Mouse (Mus musculus): ENCODE data around the gene Dnm3.

Gene Dnm3

DNA sequence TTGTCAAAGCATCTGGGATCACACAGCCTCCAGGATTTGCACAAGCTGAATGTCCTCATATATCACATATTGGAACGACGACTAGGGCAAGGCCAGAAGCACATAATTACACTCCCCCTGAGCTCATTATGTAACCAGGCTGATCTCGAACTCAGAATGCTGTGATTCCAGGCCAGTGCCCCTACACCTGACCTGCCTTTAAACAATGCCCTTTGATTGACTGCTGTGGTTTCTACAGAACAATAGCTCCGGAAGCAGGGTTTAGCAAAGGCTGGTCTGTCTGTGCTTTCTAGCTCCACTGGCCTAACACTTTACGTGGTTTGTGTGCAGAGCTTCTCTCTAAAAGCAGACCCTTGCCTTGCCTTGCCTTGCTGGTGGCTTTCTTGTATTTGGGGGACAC is 315.6 kb downstream of the Dnm3 start:
- DNase-seq (ENCODE audit: low spot score) = no peak

DNA sequence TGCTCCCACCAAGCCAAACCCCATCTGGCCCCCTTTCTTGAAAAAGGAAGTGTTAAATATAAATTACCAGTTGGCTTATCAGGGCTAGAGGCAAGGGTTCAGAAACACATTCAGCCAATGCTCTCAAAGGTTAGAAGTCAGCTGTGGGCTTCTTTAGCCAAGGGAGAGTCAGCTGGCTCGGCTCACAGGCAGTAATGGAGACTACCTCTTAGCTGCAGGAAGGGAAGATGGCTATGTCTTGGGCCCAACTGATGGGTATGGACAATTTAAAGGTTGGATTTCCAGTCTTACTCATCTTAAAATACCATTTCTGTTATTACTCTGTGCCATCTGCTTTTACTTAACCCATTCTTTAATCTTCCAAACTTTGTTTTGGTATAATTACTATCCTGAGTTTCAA is 317.1 kb downstream of the Dnm3 start:
- DNase-seq (ENCODE audit: low spot score) = no peak

DNA sequence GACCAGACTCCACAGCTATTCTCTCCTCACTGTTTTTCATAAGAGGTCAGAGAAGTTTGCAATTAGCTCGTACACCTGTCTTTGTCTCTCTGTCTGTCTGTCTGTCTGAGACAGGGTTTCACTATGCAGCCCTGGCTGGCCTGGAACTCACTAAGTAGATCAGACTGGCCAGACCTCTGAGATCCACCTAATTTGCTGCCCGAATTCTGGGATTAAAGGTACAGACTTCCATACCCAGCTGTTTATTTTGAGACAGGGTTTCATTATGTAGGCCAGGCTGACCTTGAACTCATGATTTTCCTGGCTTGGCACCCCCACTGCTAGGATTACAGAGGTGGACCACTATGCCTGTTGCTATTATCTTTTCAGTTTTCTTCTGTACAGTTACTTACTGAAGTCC is 319.3 kb downstream of the Dnm3 start:
- no peak for DNase-seq (ENCODE audit: low spot score)

DNA sequence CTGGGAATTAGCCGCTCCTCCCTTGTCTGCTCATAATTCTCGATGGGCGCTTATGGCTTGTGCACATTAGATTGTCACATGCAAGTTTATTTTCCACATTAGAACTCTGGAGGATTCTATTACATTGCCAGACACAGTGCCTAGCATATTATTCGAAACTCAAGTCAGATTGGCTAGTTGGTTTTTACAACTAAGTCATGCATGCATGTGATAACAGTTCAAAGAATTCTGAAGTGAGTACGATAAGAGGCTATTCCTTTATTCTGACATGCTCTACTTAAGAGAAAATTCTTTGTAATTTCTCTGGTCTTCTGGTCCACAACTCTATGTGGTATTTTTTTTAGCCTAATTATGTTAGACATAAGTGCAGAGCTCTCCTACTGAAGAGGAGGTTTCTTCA is 320.2 kb downstream of the Dnm3 start:
- no peak for DNase-seq (ENCODE audit: low spot score)

DNA sequence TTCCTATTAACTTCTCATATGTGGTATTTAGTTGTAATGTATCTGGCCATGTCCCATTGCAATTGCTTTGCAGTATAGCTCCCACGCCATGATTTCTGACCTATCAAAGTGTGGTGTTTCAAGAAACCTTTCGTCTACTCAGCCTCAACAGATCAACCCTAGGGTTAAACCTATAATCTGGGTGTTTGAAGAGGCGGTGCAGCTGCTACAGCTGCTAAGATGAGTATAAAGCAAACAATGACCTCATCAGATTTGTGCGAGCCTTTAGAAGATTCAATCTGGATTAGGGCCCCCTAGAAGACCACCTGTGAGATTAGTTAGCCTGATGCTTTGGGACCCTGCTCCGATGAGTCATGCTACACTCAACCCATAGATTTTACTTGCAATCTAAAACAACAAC is 321.0 kb downstream of the Dnm3 start:
- no peak for DNase-seq (ENCODE audit: low spot score)

DNA sequence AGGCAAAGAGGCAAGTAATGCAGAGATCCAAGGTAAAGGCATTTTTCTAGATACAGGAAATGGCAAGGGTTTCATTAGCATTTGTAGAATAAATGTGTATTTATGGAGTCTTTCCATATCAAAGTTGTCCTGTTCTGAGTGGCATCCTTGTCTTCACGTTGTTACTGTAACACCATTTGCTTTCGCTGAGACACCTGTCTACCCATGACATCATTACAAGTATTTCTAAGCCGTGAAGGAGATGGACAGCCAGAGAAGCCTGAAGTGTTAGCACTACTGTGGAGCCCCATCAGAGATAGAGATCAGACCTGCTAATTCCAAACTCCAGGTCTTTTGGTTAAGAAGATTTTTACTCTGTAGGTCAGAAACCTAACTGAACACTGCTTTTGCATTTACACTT is 322.3 kb downstream of the Dnm3 start:
- DNase-seq (ENCODE audit: low spot score) = no peak

DNA sequence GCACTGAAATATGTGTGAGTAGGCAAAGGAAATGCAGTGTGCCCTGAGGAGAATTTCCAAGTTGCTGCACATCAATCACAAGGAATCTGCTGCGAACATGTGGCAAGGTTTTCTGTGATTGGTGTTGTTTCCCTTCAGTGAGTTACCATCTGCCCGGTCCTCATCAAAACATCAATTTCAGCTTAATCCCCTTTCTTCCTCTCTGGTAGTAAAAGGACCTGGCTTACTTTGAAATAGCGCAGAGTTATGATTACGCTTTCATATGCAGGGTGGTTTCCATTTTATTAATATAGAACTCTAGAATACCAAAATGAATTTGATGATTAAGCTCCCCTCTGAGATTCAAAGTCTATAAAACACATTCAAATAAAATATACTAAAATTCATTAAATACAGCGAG is 324.7 kb downstream of the Dnm3 start:
- DNase-seq (ENCODE audit: low spot score) = no peak

DNA sequence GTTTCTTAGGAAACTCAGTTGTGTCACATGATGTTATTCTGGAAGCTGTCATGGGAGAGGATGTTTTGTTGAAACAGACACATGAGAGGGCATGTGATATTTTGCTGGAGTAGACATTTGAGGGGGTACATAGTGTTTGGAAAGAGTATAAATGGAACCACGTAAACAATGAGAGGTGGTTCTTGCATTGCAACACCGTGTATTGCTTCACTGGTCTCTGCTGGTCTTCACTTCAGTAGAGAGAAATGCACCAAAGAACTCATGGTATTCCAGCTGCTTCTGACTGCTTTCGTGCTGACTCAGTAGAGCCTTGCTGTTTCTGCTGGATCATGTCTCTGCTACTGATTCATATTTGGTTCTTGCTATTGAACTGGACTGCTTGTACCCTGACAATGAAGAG is 328.1 kb downstream of the Dnm3 start:
- no peak for DNase-seq (ENCODE audit: low spot score)

DNA sequence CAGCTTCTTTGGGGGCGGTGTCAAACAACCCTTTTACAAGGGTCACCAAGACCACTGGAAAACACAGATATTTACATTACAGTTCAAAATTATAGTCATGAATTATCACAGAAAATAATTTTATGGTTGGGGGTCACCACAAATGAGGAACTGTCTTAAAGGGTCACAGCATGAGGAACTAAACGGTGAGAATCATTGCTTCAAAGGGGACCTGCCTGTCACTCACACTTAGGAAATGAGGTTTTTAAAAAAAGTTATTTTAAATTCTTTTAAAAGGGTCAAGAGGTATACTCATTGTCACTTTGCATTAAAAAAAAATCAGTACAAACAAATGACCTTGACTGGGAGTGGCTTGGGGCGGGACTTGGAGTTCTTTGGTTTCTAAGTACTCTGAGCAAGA is 330.3 kb downstream of the Dnm3 start:
- no peak for DNase-seq (ENCODE audit: low spot score)

DNA sequence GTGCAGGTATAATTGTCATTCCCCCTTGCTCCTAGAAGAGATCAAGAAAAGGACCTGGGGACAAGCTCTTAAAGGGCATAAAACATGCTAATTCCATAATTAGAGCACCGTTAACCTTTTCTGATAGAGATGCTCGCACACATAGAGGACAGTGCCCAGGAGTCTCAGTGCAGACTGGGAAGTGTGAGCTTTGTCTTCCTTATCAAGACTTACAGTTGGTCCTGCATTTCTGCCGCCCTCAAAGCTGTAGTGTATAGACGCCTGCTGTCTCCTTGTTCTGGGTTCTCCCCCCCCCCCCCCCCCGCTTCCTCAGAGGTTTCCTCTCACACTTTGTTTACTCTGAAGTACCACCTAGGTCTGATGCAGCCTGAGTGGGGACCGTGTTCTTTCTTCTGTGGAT is 332.1 kb downstream of the Dnm3 start:
- no peak for DNase-seq (ENCODE audit: low spot score)

DNA sequence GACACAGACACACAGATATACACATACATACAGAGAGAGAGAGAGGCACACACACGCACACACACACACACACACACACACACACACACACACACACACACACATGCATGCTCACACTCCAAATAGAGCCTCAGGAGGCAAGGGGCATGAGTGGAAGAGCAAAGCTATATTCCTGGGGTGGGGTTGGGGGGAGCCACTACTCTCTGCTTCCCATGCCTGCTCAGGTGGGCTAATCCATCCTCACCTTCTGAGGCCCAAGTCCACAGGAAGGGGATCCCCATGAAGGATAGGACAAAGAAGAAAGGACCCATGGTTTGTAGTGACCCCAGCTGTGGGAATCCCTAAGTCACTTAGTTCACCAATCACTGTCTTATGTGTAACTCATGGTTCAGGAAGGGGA is 332.8 kb downstream of the Dnm3 start:
- no peak for DNase-seq (ENCODE audit: low spot score)

DNA sequence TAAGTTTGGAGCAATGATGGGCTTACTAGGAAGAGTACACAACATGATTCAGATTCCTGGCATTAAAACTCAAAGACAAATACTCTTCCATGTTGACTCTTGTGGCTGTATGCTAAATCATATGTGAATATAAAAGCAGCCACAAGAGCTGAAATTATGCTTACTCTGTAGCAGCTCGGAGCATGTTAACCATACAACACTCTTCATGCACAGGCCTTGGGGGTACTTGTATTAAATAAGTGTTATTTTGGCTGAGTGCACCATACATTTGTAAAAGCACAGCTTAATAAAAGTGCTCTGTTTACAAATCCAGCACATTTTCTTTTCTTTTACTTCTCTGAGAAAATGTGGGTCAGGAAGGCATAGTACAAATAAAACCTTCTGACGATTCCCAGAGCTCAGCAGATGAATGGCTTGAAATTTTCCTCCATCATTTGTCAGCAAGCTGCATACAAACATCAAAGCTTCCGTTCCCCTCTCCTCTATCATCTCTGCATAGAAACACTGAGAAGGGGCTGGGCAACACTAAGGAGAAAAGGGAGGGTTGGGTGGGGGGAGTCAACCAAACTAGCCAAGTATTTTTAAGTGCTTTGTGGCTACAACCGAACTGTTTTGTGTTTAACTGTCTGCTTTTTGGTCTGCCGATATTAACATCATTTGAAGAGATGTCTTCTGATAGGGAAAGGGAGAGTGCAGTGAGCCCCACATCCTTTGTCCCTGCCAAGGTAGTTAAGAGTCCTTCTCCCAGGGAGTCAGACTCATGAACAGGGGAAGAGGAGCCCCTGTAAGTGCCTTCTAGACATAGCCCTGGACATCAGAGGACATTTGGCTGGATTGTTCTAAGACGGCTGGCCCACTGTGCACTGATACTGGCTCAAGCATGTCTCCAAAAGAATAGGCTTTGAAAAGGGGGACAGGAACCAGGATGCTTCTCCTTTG is 333.6 kb downstream of the Dnm3 start:
- no peak for DNase-seq (ENCODE audit: low spot score)

DNA sequence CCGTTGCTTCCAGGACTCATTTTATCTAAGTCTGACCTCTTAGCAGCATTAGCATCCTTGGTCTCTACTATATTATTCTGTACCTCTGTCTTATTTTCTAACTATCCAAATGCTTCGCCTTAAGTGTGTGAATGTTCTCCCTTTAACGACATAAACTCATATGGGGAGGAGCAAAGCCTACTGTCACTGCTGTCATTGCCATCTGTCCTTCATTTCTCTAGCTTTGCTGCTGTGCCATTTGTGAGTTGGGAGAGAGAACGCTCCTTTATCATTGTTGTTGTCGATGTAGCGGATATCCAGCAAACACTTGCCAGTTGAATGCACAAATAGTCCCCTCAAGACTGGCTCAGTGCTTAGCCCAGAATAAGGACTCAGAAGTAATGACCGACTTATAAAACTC is 335.5 kb downstream of the Dnm3 start:
- DNase-seq (ENCODE audit: low spot score) = no peak

DNA sequence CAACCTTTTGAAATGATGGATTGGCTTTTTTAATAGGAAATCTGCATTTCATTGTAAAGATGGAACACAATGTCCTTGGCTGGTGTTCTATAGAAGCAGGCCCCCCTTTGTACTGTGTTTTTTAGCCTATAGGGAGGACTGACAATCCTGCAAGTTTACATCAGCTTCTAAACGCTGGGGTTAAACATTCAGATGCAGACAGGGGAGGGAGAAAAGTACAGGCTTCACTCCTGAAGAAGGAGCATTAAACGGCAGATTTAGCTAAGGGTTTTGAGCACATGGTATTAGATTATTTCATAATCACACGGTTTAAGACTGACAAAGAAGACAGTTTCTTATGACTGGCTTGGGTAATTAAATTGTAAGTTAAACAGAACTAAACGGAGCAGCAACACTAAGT is 341.5 kb downstream of the Dnm3 start:
- DNase-seq (ENCODE audit: low spot score) = no peak

DNA sequence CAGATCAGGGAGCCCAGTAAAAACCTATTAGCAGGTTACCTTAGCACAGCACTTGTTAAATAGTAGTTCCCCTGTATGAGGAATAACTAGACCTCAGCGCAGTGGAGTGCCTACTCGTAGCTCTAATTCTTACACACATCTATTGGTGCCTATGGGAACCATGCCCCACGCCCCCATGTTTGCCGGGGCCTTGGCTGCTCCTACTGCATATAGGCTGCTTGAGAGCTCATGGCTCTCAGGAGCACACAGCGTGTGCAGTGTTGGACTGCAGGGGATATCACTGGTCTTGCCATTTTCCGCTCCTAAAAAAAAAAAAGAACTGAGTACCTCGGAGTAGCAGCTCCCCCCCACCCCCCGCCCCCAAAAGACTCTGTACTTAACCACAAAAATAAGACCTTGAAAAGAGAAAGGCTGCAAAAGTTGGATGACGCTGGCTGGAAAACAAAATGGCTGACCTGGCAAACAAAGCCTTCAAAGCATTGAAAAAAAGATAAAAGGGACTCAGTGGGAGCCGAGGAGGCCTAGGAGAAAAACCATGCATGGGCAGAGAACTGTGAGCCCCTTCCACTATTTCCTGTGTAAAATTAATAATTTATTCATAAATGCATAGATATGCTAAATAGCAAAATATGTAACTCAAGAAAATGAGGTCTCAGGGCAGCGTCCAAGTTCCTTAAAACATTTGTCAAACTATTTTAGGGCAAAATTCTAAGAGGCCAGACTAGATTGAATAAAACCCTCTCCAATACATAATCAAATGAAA is 342.2 kb downstream of the Dnm3 start:
- no peak for DNase-seq (ENCODE audit: low spot score)

DNA sequence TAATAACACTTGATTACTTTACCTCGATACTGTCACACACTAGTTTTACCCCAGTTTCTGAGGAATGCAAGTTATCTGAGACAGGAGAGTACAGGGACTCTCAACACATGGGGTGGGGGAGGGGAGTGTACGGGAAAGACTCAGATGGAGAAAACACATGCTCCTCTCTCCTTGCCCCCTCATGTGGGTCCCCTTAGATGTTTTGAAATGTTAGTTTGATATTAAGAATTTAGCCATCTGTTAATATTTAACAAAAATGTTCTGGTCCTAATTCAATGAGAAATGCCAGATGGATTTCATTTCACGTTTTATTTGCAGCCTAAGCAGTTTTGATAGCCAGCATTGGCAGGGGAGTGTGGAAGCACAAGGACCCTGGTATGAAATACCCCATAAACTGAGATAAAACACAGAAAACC is 343.2 kb downstream of the Dnm3 start:
- DNase-seq (ENCODE audit: low spot score) = no peak

DNA sequence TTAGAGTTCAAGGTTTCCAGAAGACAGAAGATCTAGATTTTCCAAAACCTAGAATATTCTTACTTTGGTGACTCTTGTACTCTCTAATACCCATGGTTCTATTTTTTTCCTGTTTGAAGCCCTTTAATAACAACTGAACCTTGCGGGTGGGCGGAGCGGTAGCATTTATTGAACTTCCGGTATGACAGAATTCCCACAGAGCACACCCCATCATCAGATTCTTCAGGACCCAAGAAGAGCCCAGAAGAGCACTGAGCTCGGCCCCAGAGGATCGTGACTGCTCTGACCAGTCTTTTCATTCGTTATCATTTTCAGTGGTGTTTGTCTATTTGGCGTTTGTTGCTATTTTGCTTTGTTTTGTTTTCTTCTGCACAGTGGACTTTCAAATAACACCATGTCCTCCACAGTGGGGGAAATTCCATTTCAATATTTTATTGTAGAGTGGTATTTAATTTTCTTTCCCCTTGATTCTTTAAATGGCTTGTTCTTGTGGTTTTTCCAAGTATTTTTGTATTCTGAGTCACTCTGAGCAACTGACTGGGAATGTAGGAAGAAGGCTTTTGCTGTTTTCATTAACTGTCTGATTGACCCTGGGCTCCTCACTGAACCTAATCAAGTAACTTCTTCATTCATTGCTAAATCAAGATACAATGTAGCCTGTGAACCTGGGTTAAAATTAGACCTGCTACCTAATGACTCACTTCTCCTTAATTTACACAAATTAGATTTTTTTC is 344.8 kb downstream of the Dnm3 start:
- DNase-seq (ENCODE audit: low spot score) = no peak

DNA sequence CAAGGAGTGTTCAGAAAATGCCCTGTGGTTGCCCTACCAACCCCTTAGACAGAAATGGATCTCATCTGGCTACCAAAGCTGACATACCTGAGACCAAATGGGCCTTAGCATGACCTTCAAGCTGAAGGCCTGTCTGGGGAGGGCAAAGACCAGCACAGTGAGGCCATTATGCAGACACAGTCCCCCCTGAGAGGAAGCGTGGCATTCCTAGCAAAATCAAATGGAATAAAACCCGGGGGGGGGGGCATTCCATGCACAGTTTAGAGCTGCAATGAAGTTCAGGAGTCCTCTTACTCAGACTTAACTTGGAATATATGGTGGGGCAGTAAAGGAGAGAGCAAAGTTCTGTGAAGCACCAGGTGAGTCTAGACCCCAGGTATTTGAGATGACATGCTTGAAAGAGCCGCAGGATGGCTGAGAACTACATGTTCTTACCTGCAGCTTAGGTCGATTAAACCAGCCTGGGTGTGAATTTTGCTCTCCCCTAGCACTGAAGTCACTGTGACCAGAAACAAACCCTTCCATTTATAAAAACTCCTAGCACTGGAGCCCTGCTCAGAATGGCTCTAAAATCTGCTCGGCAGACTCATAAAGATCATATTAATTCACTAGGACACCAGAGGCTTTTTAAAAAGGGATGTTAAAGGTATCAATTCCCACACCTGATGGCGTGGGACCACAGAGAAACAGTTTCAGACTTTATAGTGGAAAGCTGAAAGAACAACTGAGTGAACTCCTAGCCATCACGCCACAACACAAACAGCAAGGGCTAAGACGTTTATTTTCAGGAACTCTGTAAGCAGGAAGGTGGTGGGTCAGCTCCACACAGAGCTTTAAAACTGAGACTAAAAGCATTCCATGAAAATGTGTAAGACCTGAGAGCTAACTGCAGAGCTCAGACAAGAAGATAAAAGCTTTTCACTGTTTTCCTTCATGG is 350.7 kb downstream of the Dnm3 start:
- no peak for DNase-seq (ENCODE audit: low spot score)

DNA sequence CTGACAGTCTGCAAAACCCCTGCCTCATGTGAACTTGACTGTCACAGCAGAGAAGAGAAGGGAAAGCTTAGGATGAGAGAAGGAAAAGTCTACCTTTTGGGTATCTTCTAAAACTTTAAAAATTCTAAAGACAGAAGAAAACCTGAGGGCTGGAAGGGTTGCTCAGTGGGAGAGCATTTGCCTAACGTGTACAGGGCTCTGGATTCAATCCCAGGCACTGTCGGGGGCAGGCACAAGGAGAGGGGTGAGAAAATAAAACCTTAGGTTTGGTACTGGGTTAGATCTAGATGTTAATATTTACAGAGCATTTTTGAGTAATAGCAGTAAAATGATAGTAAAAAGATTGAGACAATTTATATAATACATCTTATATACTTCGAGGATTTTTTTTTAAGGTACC is 353.4 kb downstream of the Dnm3 start:
- DNase-seq (ENCODE audit: low spot score) = no peak

DNA sequence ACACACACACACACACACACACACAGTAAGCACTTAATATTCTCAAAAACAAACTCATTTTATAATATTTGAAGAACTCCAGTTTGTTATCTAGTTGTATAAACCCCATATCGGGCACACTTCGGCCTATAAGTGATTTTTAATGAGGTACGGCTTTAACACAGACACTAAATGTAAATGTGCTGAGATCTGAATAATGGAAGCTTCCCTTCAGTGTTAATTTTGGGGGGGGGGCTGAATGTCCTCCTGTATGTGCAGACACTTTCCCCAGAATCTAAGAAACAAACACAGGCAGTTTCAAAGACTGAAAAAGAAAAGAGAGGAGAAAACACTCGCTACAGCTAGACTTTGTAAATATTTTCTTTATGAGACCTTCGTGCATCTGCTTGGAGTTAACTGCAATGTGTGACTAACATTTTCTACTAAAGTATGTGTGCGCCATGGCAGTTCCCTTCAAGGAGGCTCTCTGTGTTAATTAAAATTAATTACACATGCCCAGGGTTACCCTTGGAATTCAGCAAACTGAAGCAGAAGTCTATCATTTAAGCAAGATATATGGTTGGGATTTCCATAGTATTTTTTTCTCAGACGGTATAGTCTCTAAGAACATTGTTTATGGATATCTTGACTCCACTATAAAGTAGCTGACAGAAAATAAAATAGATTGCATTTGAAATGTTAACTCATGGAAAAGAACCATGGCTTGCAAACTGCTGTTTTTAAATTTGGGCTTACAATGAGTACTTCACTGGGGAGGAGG is 356.2 kb downstream of the Dnm3 start:
- DNase-seq (ENCODE audit: low spot score) = no peak

DNA sequence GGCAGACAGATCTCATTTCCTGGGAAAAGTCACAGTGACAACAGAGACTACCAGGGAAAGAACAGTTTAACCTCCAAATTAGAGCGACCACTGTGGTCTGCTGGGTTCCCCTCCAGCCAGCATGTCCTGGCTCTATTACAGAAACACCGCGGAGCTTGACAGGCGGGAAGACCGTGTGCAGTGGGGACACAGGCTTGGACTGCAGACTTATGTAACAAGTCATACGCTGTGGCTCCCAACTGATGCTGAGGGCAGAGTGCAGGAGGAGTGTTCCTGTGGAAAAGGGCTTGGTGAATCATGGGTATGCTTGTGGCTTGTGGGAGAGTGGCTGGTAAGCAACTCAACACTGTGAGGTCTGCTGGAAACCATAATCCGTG is 368.4 kb downstream of the Dnm3 start:
- no peak for DNase-seq (ENCODE audit: low spot score)

Measured in MN1 (cell line).